Mouse (Mus musculus) heart, embryonic 15.5 days (tissue): ENCODE measurements at regions not wholly inside any gene's neighbourhood (a gene's known extent, or its start where the extent isn't known, plus 50 kb on each side); places are given as distances from the start of the nearest gene placed in this dataset.

Experiments used
- ATAC-seq: fragments of 200-750 bp; cut with Nextera tagmentation; replicated peaks from 2 replicates; pipeline ENCODE4 v1.8.0; 2017; ENCODE audit warnings: low read depth, moderate TSS enrichment; ENCODE audit not compliant: insufficient number of reproducible peaks, insufficient read depth, low FRiP score
- H3K27ac ChIP-seq: fragments of 300-500 bp; sonication (generic); 2 replicates; pipeline ENCODE4 v1.5.1; 2015; ENCODE audit warnings: mild to moderate bottlenecking, inconsistent platforms
- H3K27me3 ChIP-seq: fragments of 300-500 bp; sonication (generic); 2 replicates; pipeline ENCODE4 v1.6.1; 2015; ENCODE audit warnings: inconsistent platforms
- H3K36me3 ChIP-seq: fragments of 300-500 bp; sonication (generic); 2 replicates; pipeline ENCODE4 v1.6.1; 2015; ENCODE audit warnings: mild to moderate bottlenecking, inconsistent platforms
- H3K4me1 ChIP-seq: fragments of 300-500 bp; sonication (generic); replicated peaks from 2 replicates; pipeline ENCODE4 v1.6.1; 2015; ENCODE audit warnings: inconsistent platforms
- H3K4me2 ChIP-seq: fragments of 300-500 bp; sonication (generic); 2 replicates; pipeline ENCODE4 v1.6.1; 2015; ENCODE audit warnings: inconsistent platforms, mild to moderate bottlenecking, moderate library complexity
- H3K4me3 ChIP-seq: fragments of 300-500 bp; sonication (generic); 2 replicates; pipeline ENCODE4 v1.5.1; 2015; ENCODE audit warnings: mild to moderate bottlenecking, inconsistent platforms
- H3K9ac ChIP-seq: fragments of 300-500 bp; sonication (generic); 2 replicates; pipeline ENCODE4 v1.6.1; 2015; ENCODE audit warnings: mild to moderate bottlenecking, inconsistent platforms
- H3K9me3 ChIP-seq: fragments of 300-500 bp; sonication (generic); replicated peaks from 2 replicates; pipeline ENCODE4 v1.6.1; 2016; ENCODE audit warnings: inconsistent platforms
- WGBS: fragments of 180-500 bp; shearing (Covaris S2); methylation state at CpG from one replicate; pipeline ENCODE4 v1.1.7; 2015; ENCODE audit warnings: mixed read lengths; 5-methylcytosine and 5-hydroxymethylcytosine counted together

DNA sequence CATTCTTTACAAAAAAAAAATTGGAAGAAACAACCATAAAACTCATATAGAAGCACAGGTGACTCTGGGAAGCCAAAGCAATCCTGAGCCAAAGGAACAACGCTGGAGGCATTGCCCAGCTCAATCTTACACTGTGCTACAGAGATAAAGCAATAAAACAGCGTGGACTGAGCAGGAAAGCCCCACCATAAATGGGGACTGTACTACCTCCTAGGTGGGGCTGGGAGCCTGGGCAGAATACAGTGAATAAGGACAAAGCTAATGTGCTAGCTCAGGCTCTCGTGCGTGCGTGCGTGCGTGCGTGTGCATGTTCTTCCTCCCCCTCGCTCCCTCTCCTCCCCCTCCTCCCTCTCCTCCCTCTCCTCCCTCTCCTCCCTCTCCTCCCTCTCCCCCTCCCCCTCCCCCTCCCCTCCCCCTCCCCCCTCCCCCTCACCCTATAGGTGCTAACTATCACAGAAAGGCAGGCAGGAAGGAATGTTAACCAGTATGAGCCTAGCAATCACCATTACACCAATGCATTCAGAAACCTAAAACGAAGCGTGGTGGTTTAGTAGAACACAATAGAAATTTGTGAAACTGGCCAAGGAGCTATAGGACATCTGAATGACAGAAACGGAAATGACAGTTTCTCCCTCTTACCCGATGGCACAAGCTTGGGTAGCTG, 64.6 kb upstream of the 4932438A13Rik start:
- Histone ChIP-seq H3K4me1 (no peaks in the 10 kb centered on the region; the same call in 1 of the 2 replicates), H3K27ac (no peak overlapping the region), H3K4me2 (no peak overlapping the region), H3K4me3 (no peak overlapping the region), H3K27me3 (no peaks in the 10 kb centered on the region), H3K9me3 (no peaks in the 10 kb centered on the region), H3K9ac (no peak overlapping the region), H3K36me3 (no peaks in the 10 kb centered on the region)
- WGBS, result 58% methylated on average over 11 of the region's 13 CpGs
- no peak for ATAC-seq

DNA sequence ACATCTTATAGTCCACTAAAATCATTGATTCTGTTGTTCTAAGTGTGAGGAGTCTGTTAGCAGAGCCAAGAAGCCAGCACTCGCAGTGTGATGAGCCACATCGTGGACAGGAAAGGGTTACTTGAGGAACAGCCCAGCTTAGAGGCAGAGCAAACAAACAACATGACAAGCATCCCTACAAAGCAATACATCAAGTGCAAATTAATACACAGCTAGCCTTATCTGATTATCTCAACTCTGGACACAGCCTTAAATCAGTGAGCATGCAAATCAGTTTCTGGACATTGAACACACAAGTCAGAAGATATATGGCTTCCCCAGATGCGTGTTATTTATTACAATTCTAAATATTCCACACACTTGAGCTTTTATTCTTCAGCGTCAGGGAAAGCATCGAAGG, 52.4 kb upstream of the 4932438A13Rik start:
- ATAC-seq, result no peak
- H3K9me3 ChIP-seq, result no peaks in the 10 kb centered on the region
- no peaks in the 10 kb centered on the region for H3K36me3 ChIP-seq
- H3K27me3 ChIP-seq, result no peaks in the 10 kb centered on the region
- H3K4me1 ChIP-seq, result no peaks in the 10 kb centered on the region
- H3K4me2 ChIP-seq, result no peak overlapping the region
- 74% methylated on average over 5 of the region's 5 CpGs for WGBS
- H3K4me3 ChIP-seq, result no peak overlapping the region
- H3K27ac ChIP-seq, result no peak overlapping the region
- no peak overlapping the region for H3K9ac ChIP-seq
